Mouse (Mus musculus) heart, embryonic 13.5 days (tissue): ENCODE results near the gene Ccdc185. TPM values are rescaled to one million over a fixed set of nuclear protein-coding genes. Genes with fewer than 3 reads are reported as not detected.

ENCODE experiments used
- ATAC-seq: fragments of 200-750 bp; cut with Nextera tagmentation; 2 replicates; pipeline ENCODE4 v1.8.0; 2017; ENCODE audit warnings: moderate TSS enrichment; ENCODE audit not compliant: insufficient number of reproducible peaks, low FRiP score, low TSS enrichment; ENCODE audit errors: extremely low read depth
- H3K27ac ChIP-seq: fragments of 300-500 bp; sonication (generic); replicated peaks from 2 replicates; pipeline ENCODE4 v1.5.1; 2015; ENCODE audit warnings: moderate library complexity, mild to moderate bottlenecking, inconsistent platforms
- H3K27me3 ChIP-seq: fragments of 300-500 bp; sonication (generic); replicated peaks from 2 replicates; pipeline ENCODE4 v1.6.1; 2015; ENCODE audit warnings: mild to moderate bottlenecking, inconsistent platforms
- H3K36me3 ChIP-seq: fragments of 300-500 bp; sonication (generic); 2 replicates; pipeline ENCODE4 v1.6.1; 2015; ENCODE audit warnings: mild to moderate bottlenecking, inconsistent platforms
- H3K4me1 ChIP-seq: fragments of 300-500 bp; sonication (generic); 2 replicates; pipeline ENCODE4 v1.6.1; 2015; ENCODE audit warnings: inconsistent platforms
- H3K4me2 ChIP-seq: fragments of 300-500 bp; sonication (generic); 2 replicates; pipeline ENCODE4 v1.6.1; 2015; ENCODE audit warnings: inconsistent platforms, mild to moderate bottlenecking, moderate library complexity
- H3K4me3 ChIP-seq: fragments of 300-500 bp; sonication (generic); 2 replicates; pipeline ENCODE4 v1.5.1; 2015; ENCODE audit warnings: moderate library complexity, mild to moderate bottlenecking, inconsistent platforms
- H3K9ac ChIP-seq: fragments of 300-500 bp; sonication (generic); 2 replicates; pipeline ENCODE4 v1.6.1; 2015; ENCODE audit warnings: inconsistent platforms, mild to moderate bottlenecking, moderate library complexity
- H3K9me3 ChIP-seq: fragments of 300-500 bp; sonication (generic); 2 replicates; pipeline ENCODE4 v1.6.1; 2016; ENCODE audit warnings: inconsistent platforms
- WGBS: fragments of 180-500 bp; shearing (Covaris S2); methylation state at CpG from one replicate; pipeline ENCODE4 v1.1.7; 2015; ENCODE audit warnings: mixed read lengths; 5-methylcytosine and 5-hydroxymethylcytosine counted together
- polyA plus RNA-seq: library from polyadenylated mRNA; unstranded; fragments of >200 nt; fragmentation: Nextera tagmentation; extraction: Ambion mirVana; gene quantifications from 2 replicates; pipeline ENCODE4 v1.2.1, GENCODE M21; 2015

The Ccdc185 gene
- polyA plus RNA-seq, 1 experiment from 2014 or later: not detected

- no peaks in the 10 kb centered on the region for H3K9me3 ChIP-seq
- no peak for ATAC-seq
- peaks cover 16% of the 10 kb centered on the region for H3K4me1 ChIP-seq
- no peak overlapping the region for H3K4me3 ChIP-seq
- 67% methylated on average over 10 of the region's 10 CpGs for WGBS
- H3K36me3 ChIP-seq: no peaks in the 10 kb centered on the region
- H3K27ac ChIP-seq: no peak overlapping the region
- 0 out of 2 replicates have a peak, but pooled peaks cover 3% of the 10 kb centered on the region for H3K27me3 ChIP-seq
- no peak overlapping the region for H3K9ac ChIP-seq
- H3K4me2 ChIP-seq: no peak overlapping the region
Measured at GRCm38 (mm10) chr1:182776749-182777410, 27.9 kb upstream of the Ccdc185 start.

- no peaks in the 10 kb centered on the region for H3K9me3 ChIP-seq
- H3K9ac ChIP-seq: no peak overlapping the region
- ATAC-seq: no peak
- 0 out of 2 replicates have a peak, but pooled peaks cover 3% of the 10 kb centered on the region for H3K27me3 ChIP-seq
- no peaks in the 10 kb centered on the region for H3K36me3 ChIP-seq
- H3K4me1 ChIP-seq: peaks cover 16% of the 10 kb centered on the region
- no peak overlapping the region for H3K27ac ChIP-seq
- H3K4me3 ChIP-seq: no peak overlapping the region
- 74% methylated on average over 7 of the region's 7 CpGs for WGBS
- no peak overlapping the region for H3K4me2 ChIP-seq
Measured at GRCm38 (mm10) chr1:182775576-182775975, 26.6 kb upstream of the Ccdc185 start.

- Histone ChIP-seq H3K9ac (peak overlapping the region; percentile 80), H3K9me3 (no peaks in the 10 kb centered on the region), H3K4me2 (peak overlapping the region; percentile 91), H3K4me1 (peaks cover 15% of the 10 kb centered on the region), H3K27me3 (peaks cover 35% of the 10 kb centered on the region), H3K36me3 (no peaks in the 10 kb centered on the region), H3K4me3 (peak overlapping the region; percentile 70), H3K27ac (no peak overlapping the region)
- no peak for ATAC-seq
- WGBS: 3% methylated on average over 27 of the region's 27 CpGs
Measured at GRCm38 (mm10) chr1:182764541-182765281, 15.7 kb upstream of the Ccdc185 start.

- WGBS: 1% methylated on average over 94 of the region's 95 CpGs
- H3K4me3 ChIP-seq: peak within 1 kb of the TSS; percentile 70
- H3K27me3 ChIP-seq: peaks cover 35% of the 10 kb centered on the region
- no peak; the same call in 1 of the 2 replicates for ATAC-seq
- H3K27ac ChIP-seq: no peak within 1 kb of the TSS
- H3K36me3 ChIP-seq: no peaks in the 10 kb centered on the region
- peak within 1 kb of the TSS; percentile 80 for H3K9ac ChIP-seq
- peak within 1 kb of the TSS; percentile 91 for H3K4me2 ChIP-seq
- no peaks in the 10 kb centered on the region for H3K9me3 ChIP-seq
- peaks cover 15% of the 10 kb centered on the region for H3K4me1 ChIP-seq
Measured at GRCm38 (mm10) chr1:182763716-182764461, 14.9 kb upstream of the Ccdc185 start, which contains the start of gene Susd4. TSS of gene Susd4 (plus strand) at chr1:182763860.

GRCm38 (mm10) chr1:182763191-182763715, 14.3 kb upstream of the Ccdc185 start:
- peak overlapping the region; percentile 80 for H3K9ac ChIP-seq
- H3K4me1 ChIP-seq: peaks cover 15% of the 10 kb centered on the region
- H3K4me2 ChIP-seq: peak overlapping the region; percentile 91
- ATAC-seq: no peak
- H3K4me3 ChIP-seq: peak overlapping the region; percentile 70
- peaks cover 35% of the 10 kb centered on the region for H3K27me3 ChIP-seq
- 11% methylated on average over 17 of the region's 17 CpGs for WGBS
- H3K9me3 ChIP-seq: no peaks in the 10 kb centered on the region
- H3K36me3 ChIP-seq: no peaks in the 10 kb centered on the region
- no peak overlapping the region for H3K27ac ChIP-seq

- ATAC-seq: no peak
- H3K4me2 ChIP-seq: no peak overlapping the region
- no peaks in the 10 kb centered on the region for H3K9me3 ChIP-seq
- H3K9ac ChIP-seq: no peak overlapping the region
- H3K27me3 ChIP-seq: peaks cover 18% of the 10 kb centered on the region; the same call in 1 of the 2 replicates
- no peak overlapping the region for H3K27ac ChIP-seq
- H3K4me1 ChIP-seq: peaks cover 8% of the 10 kb centered on the region
- H3K4me3 ChIP-seq: no peak overlapping the region
- 81% methylated on average over 1 of the region's 1 CpGs for WGBS
- H3K36me3 ChIP-seq: no peaks in the 10 kb centered on the region
Measured at GRCm38 (mm10) chr1:182758783-182759182, 9.8 kb upstream of the Ccdc185 start.

GRCm38 (mm10) chr1:182754865-182755264, 5.9 kb upstream of the Ccdc185 start:
- ATAC-seq: no peak
- no peak overlapping the region for H3K9ac ChIP-seq
- 65% methylated on average over 5 of the region's 5 CpGs for WGBS

GRCm38 (mm10) chr1:182753694-182754093, 4.7 kb upstream of the Ccdc185 start:
- Histone ChIP-seq H3K9me3 (no peaks in the 10 kb centered on the region), H3K27ac (no peak overlapping the region), H3K9ac (no peak overlapping the region), H3K27me3 (peaks cover 5% of the 10 kb centered on the region; the same call in 1 of the 2 replicates), H3K4me1 (0 out of 2 replicates have a peak, but pooled peaks cover 3% of the 10 kb centered on the region), H3K4me2 (no peak overlapping the region), H3K36me3 (no peaks in the 10 kb centered on the region), H3K4me3 (no peak overlapping the region)
- 63% methylated on average over 8 of the region's 8 CpGs for WGBS
- no peak for ATAC-seq

More at GRCm38 (mm10) chr1:182754865-182755264, 5.9 kb upstream of the Ccdc185 start:
- H3K27me3 ChIP-seq: peaks cover 5% of the 10 kb centered on the region; the same call in 1 of the 2 replicates
- H3K27ac ChIP-seq: no peak overlapping the region
- no peak overlapping the region for H3K4me2 ChIP-seq
- H3K9me3 ChIP-seq: no peaks in the 10 kb centered on the region
- H3K36me3 ChIP-seq: no peaks in the 10 kb centered on the region
- 0 out of 2 replicates have a peak, but pooled peaks cover 3% of the 10 kb centered on the region for H3K4me1 ChIP-seq
- H3K4me3 ChIP-seq: no peak overlapping the region

- no peak overlapping the region for H3K4me3 ChIP-seq
- H3K27me3 ChIP-seq: peaks cover 19% of the 10 kb centered on the region
- no peaks in the 10 kb centered on the region for H3K36me3 ChIP-seq
- ATAC-seq: no peak
- H3K27ac ChIP-seq: no peak overlapping the region
- H3K9me3 ChIP-seq: no peaks in the 10 kb centered on the region
- 0 out of 2 replicates have a peak, but pooled peaks cover 3% of the 10 kb centered on the region for H3K4me1 ChIP-seq
- 73% methylated on average over 8 of the region's 8 CpGs for WGBS
- no peak overlapping the region for H3K4me2 ChIP-seq
- no peak overlapping the region for H3K9ac ChIP-seq
Measured at GRCm38 (mm10) chr1:182751301-182751700, 2.3 kb upstream of the Ccdc185 start.

- no peaks in the 10 kb centered on the region for H3K4me1 ChIP-seq
- H3K27me3 ChIP-seq: peaks cover 14% of the 10 kb centered on the region
- H3K4me2 ChIP-seq: no peak overlapping the region
- H3K36me3 ChIP-seq: no peaks in the 10 kb centered on the region
- WGBS: 64% methylated on average over 17 of the region's 17 CpGs
- no peak overlapping the region for H3K9ac ChIP-seq
- no peak overlapping the region for H3K27ac ChIP-seq
- no peak for ATAC-seq
- no peaks in the 10 kb centered on the region for H3K9me3 ChIP-seq
- no peak overlapping the region for H3K4me3 ChIP-seq
Measured at GRCm38 (mm10) chr1:182747834-182748233, 1.1 kb downstream of the Ccdc185 start.

- no peak for ATAC-seq
- peaks cover 14% of the 10 kb centered on the region for H3K27me3 ChIP-seq
Measured at GRCm38 (mm10) chr1:182747081-182747480, 1.9 kb downstream of the Ccdc185 start.

More at GRCm38 (mm10) chr1:182747081-182747480, 1.9 kb downstream of the Ccdc185 start:
- no peak overlapping the region for H3K4me2 ChIP-seq
- no peaks in the 10 kb centered on the region for H3K4me1 ChIP-seq
- 83% methylated on average over 9 of the region's 9 CpGs for WGBS
- H3K27ac ChIP-seq: no peak overlapping the region
- no peak overlapping the region for H3K4me3 ChIP-seq
- no peak overlapping the region for H3K9ac ChIP-seq
- no peaks in the 10 kb centered on the region for H3K36me3 ChIP-seq
- H3K9me3 ChIP-seq: no peaks in the 10 kb centered on the region
